Mouse (Mus musculus) megakaryocyte, embryonic 14.5 days (primary cell): ENCODE results near the gene Ruvbl1. TPM values are rescaled to one million over a fixed set of nuclear protein-coding genes. Genes with fewer than 3 reads are reported as not detected.

Experiments used
- H3K27me3 ChIP-seq: replicated peaks from 2 replicates; pipeline ENCODE3; 2012; ENCODE audit warnings: inconsistent platforms
- H3K36me3 ChIP-seq: replicated peaks from 2 replicates; pipeline ENCODE3; 2012; ENCODE audit warnings: low read length, inconsistent platforms, mixed read lengths
- H3K4me1 ChIP-seq: 2 replicates; pipeline ENCODE4 v1.6.1; 2012; ENCODE audit warnings: inconsistent platforms
- H3K4me3 ChIP-seq: replicated peaks from 2 replicates; pipeline ENCODE3; 2012; ENCODE audit warnings: moderate library complexity, mild to moderate bottlenecking, inconsistent platforms
- H3K9me3 ChIP-seq: 2 replicates; pipeline ENCODE4 v1.6.1; 2012; ENCODE audit warnings: inconsistent platforms
- FLI1 ChIP-seq: IDR thresholded peaks from 2 replicates; pipeline ENCODE4 v1.6.1; 2012; ENCODE audit warnings: low read length, inconsistent platforms, mixed read lengths
- GATA1 ChIP-seq: IDR thresholded peaks from 3 replicates; pipeline ENCODE4 v1.6.1; 2012; ENCODE audit warnings: mixed read lengths, low read length, inconsistent platforms, borderline replicate concordance
- polyA plus RNA-seq: library from polyadenylated mRNA; stranded (reverse); fragments of >175 nt; gene quantifications from 2 replicates; pipeline ENCODE4 v1.2.3, GENCODE M21; 2012; ENCODE audit warnings: low replicate concordance; ENCODE audit not compliant: insufficient read depth

Gene Ruvbl1
- 15.7 and 27.3 TPM in 2 replicates for polyA plus RNA-seq

- Histone ChIP-seq H3K36me3 (peaks cover 32% of the 10 kb centered on the region), H3K27me3 (no peaks in the 10 kb centered on the region), H3K4me1 (peaks cover 41% of the 10 kb centered on the region), H3K4me3 (peak within 1 kb of the TSS; percentile 97), H3K9me3 (no peaks in the 10 kb centered on the region)
- TF ChIP-seq GATA1 (no peak), FLI1 (no peak)
Measured at GRCm38 (mm10) chr6:88465181-88465920, at the start of gene Ruvbl1. TSS of gene Ruvbl1 (plus strand) at chr6:88465409.

DNA sequence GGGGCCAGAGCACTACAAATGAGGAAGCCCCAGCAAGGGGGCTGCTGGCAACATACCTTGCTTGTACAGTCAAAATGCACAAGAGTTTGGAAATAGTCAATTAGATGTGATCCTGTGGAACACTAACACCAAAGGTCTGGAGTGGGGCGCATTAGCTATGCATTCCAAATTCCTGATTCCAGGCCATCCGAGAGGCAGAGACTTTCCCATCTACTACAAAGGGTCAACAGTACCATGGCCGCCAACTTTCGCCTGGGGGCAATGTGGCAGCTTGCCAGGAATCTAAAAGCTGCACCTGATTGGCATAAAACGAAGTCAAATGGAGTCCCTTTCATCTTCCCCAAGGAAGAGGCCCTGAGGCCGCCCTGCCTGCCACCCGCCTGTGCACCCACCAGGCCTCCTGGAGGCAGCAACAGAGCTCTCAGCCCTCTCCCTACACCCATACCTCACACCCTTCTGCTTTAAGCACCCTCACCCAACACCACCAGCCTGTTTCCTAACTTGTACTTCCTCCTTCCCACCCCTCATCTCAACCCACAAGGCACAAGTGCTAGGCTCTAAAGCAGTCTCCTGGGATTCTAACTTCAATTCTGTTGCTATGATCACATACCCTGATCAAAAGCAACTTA lies 49.0 kb upstream of the Ruvbl1 start:
- peaks cover 40% of the 10 kb centered on the region for H3K4me1 ChIP-seq
- peaks cover 11% of the 10 kb centered on the region for H3K27me3 ChIP-seq
- no peak for TF ChIP-seq GATA1
- no peak for TF ChIP-seq FLI1

DNA sequence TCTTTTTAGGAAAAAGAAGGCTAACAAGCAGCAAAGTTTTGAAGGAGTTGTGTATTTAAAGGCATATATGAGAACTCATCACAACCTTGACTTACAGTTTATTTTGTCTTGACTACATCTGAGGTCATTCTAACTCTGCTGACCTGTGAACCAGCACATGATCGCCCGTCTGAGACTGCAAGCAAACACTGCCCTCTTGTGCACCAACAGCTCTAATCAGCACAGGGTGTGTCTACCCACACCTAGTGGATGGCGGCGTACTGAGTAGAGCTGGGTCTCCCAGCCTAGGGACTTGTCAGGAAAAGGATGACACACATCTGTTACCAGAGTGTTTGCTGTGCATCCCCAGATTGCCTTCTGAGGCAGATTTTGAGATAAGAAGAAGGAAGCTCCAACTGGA lies 34.0 kb upstream of the Ruvbl1 start:
- Histone ChIP-seq H3K36me3 (peaks cover 10% of the 10 kb centered on the region), H3K9me3 (no peaks in the 10 kb centered on the region), H3K4me3 (no peak overlapping the region), H3K4me1 (peaks cover 31% of the 10 kb centered on the region), H3K27me3 (peaks cover 22% of the 10 kb centered on the region)
- no peak for TF ChIP-seq FLI1
- no peak for TF ChIP-seq GATA1

More for the DNA sequence above, 49.0 kb upstream of the Ruvbl1 start:
- H3K36me3 ChIP-seq = no peaks in the 10 kb centered on the region
- no peak overlapping the region for H3K4me3 ChIP-seq
- no peaks in the 10 kb centered on the region for H3K9me3 ChIP-seq

DNA sequence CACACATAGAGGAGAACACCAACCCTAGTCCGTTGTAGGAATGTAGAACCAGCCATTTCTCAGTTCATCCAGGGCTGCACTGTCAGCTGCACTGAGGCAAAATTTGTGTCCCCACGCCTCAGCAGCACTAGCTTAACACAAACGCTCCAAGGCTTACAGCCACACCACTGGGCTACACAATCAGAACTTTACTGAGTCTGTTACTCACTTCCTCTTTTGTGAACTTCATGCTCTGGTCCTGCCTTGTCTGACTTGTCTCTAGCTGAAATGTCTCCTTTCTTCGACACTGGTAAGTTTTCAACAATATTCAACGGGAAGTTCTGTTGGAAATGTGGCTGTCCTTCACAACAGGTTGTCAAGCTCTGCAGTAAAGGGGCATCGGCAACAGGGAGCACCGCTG lies 29.6 kb upstream of the Ruvbl1 start:
- H3K9me3 ChIP-seq = no peaks in the 10 kb centered on the region
- H3K27me3 ChIP-seq = peaks cover 18% of the 10 kb centered on the region
- H3K4me3 ChIP-seq = no peak overlapping the region
- TF ChIP-seq FLI1 (no peak), GATA1 (no peak)
- peaks cover 57% of the 10 kb centered on the region for H3K4me1 ChIP-seq
- peaks cover 8% of the 10 kb centered on the region for H3K36me3 ChIP-seq

- no peak for TF ChIP-seq FLI1
- no peak for TF ChIP-seq GATA1
- peaks cover 3% of the 10 kb centered on the region for H3K27me3 ChIP-seq
- H3K4me1 ChIP-seq = peaks cover 52% of the 10 kb centered on the region
- no peaks in the 10 kb centered on the region for H3K9me3 ChIP-seq
- H3K36me3 ChIP-seq = peaks cover 10% of the 10 kb centered on the region
- no peak overlapping the region for H3K4me3 ChIP-seq
Measured at GRCm38 (mm10) chr6:88439056-88439455, 26.2 kb upstream of the Ruvbl1 start.

DNA sequence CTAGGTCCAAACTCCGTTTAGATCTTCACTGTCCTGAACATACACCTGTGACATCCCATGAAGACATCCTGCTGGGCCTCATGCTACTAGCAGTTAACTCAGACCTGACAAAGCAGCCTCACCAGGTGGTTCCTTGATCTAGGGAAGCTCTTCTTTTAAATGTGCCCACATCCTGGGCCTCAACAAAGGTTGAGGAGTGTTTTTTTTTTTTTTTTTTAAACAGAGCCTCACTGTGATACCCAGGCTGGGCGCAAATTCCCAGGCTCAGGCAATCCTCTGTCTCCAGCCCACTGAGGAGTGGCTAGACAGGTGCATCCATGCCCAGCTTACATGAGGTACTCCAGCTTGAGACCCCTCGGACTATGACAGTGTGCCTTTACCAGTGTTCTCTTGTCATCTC lies 22.7 kb upstream of the Ruvbl1 start:
- Histone ChIP-seq H3K4me1 (peaks cover 59% of the 10 kb centered on the region), H3K4me3 (no peak overlapping the region), H3K36me3 (peaks cover 3% of the 10 kb centered on the region), H3K27me3 (peaks cover 8% of the 10 kb centered on the region), H3K9me3 (no peaks in the 10 kb centered on the region)
- TF ChIP-seq FLI1 = no peak
- TF ChIP-seq GATA1 = no peak

GRCm38 (mm10) chr6:88443446-88443845 lies 21.8 kb upstream of the Ruvbl1 start:
- no peak for TF ChIP-seq FLI1
- no peak for TF ChIP-seq GATA1
- H3K4me3 ChIP-seq = no peak overlapping the region
- H3K4me1 ChIP-seq = peaks cover 56% of the 10 kb centered on the region
- no peaks in the 10 kb centered on the region for H3K9me3 ChIP-seq
- peaks cover 14% of the 10 kb centered on the region for H3K27me3 ChIP-seq
- peaks cover 3% of the 10 kb centered on the region for H3K36me3 ChIP-seq

GRCm38 (mm10) chr6:88444076-88444750 lies 21.0 kb upstream of the Ruvbl1 start:
- no peak overlapping the region for H3K4me3 ChIP-seq
- peaks cover 3% of the 10 kb centered on the region for H3K36me3 ChIP-seq
- peaks cover 17% of the 10 kb centered on the region for H3K27me3 ChIP-seq
- peaks cover 55% of the 10 kb centered on the region for H3K4me1 ChIP-seq
- TF ChIP-seq GATA1 = no peak
- TF ChIP-seq FLI1 = no peak
- H3K9me3 ChIP-seq = no peaks in the 10 kb centered on the region

DNA sequence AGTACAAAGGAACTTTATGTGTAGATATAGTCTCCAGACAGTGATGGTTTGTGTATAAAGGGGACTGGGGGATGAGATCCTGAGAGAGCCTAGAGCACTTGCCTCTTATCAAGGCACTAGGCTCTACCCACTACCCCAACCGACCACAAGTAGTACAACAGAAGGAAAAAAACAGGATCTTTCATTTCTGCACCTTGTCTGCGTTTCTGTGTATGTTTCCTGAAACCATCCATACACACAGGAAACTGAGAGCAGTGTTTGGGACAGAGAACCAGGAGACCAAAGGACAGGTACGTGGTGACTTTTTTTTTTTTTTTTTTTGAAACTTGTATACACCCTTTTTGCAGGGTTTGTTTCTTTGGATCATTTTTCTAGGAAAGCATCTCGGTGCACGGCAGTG lies 19.5 kb upstream of the Ruvbl1 start:
- peaks cover 3% of the 10 kb centered on the region for H3K36me3 ChIP-seq
- H3K9me3 ChIP-seq = no peaks in the 10 kb centered on the region
- TF ChIP-seq FLI1 (no peak), GATA1 (no peak)
- H3K4me3 ChIP-seq = peak overlapping the region; percentile 93
- H3K27me3 ChIP-seq = peaks cover 23% of the 10 kb centered on the region
- peaks cover 47% of the 10 kb centered on the region for H3K4me1 ChIP-seq
